Mouse (Mus musculus): ENCODE measurements at regions not wholly inside any gene's neighbourhood (a gene's known extent, or its start where the extent isn't known, plus 50 kb on each side); places are given as distances from the start of the nearest gene placed in this dataset.

DNA sequence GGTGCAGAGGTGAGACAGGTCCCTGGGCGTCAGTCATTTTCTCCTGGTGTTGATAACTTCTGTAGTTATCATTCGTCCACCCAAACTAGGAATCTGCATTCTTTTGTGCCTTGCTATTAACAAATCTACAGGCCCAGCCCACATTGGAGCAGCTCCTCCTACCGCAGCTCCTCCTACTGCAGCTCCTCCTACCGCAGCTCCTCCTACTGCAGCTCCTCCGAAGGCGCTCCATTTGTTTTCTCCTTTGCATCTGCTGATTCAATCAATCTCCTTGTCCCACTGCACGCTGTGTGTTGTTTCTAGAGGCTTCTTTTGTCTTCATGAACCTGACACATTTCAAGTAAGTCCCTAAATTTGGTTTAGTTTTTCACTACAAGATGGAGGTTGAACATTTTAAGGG, 248.2 kb upstream of the Arglu1 start:
- no peak for ATAC-seq (ENCODE audit: insufficient number of reproducible peaks, low FRiP score, low TSS enrichment)

DNA sequence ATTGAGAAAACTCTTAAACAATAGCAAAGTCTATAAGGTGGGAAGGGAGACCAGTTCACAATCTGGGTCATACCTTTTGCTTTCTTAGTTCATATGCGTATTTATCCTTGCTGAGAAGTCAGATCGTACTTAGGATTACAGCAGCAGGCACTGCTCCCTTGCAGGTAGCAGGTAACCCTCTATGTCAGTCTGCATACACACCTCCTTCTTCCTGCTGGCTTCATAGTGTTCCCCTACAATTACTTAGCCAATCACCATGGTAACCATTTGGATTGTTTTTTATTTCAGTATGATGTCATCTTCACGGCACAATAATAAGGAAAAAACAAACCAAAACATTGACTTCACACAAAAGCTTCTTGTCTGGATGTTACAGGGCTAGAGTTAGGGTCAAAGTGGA, 242.1 kb upstream of the Arglu1 start:
- no peak for ATAC-seq (ENCODE audit: insufficient number of reproducible peaks, low FRiP score, low TSS enrichment)

DNA sequence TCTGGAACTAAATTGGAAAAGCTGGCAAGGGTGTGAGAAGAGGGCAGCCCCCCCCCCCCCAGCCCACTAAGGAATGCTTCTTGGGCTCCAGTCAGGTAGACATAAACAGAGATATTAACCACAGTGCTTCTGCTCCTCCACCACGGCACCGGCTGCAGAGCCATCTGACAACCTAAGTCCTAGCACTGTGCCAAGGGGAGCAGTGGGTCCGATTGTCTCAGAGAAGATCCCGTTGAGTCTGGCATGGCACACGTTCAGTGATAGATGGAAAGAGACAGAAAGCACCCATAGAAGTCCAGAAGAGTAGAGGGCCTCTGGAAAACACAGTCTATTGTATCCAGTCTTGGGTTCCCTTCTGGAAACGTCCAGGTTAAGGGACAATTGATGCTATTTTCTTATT, 241.4 kb upstream of the Arglu1 start:
- no peak for ATAC-seq (ENCODE audit: insufficient number of reproducible peaks, low FRiP score, low TSS enrichment)

DNA sequence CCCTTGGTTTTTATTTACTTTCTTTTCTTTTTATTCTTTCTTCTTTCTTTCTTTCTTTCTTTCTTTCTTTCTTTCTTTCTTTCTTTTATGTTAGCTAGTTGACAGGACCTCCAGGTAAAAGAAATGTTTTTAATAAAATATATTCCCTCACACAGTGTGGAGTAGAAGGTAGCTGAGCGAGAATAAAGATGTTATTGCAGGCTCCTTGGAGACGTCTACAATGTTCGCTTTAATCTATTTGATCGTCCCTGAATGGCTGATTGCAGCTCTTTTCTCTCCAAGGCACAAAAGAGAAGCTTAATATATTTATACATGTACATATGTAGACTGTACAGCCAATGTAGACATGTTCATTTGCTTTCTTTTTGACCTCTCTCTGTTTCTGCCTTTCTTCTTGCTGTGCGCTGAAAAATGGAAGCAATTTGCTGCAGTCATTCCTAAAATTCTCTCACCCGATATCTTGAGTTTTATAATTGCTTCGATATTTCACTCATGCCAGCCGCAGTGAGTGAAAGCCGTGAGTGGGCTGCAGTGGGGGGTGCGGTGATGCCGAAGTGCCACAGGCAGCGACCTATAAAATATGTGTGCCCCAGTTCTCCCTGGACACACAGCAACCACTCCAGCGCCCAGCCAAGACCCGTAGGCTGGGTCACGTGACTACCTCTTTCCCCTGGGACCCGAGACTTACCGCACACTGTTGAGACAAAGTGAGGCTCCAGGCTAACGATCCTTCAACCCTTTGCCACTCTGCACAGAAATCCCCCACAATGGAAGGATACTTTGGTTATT, 237.9 kb upstream of the Arglu1 start:
- ATAC-seq (ENCODE audit: insufficient number of reproducible peaks, low FRiP score, low TSS enrichment), result no peak

DNA sequence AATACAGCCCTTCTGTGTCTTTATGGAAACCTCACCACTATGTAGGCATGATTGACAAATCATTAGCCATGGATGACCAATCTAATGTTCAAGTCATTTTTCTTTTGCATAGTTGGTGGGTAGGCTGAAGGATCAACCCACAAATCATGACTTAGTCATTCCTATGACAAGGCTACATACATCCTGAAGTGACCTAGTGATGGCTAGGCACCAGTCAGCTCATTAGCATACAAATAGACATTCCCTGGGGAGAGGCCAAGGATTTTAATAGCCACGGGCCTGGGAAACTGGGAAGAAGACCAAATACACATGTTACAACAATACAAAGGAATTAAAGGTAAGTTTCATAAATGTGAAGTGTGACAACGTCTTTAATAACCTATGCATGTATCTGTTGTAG, 231.1 kb upstream of the Arglu1 start:
- ATAC-seq (ENCODE audit: insufficient number of reproducible peaks, low FRiP score, low TSS enrichment), result no peak

DNA sequence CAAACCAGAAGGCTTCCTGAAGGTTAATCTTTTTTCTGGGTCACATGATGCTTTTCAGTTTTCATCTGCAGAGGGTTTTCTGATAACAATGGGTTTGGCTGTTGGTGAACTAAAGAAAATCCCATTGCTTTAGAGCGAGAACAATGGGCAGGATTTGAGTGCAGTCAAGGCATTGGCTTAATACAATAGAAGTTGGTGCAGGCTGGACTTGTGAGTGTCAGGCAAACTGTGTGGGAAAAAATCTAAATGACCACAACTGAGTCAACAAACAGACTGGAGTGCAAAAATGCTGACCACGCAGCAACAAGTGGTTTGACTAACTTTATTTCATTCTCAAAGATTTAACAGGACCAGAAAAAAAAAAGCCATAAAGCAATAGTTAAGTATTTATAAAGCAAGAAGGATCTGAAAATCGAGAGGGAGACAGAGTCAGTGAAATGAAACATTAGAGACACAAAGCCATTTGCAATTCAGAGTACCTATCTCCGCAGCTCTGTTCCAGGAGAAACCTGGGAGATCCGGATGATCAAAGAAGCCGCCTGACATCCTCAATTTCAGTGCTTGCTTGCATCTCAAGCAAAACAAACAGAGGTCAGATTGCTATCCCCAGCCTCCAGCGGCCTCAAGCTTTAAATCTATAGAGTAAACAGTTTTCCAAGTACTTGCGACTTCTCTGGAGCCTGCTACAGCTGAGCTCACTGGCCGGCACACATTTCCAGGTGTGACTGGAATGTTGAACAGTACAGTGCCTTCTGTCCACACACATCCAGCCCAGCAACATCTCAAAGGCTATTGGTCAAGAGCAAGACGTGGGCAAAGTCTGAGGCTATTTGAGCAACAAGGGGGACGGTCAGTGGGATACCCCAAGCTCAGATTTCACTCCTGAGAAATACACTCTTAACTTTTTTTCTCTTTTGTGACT, 229.5 kb upstream of the Arglu1 start:
- no peak for ATAC-seq (ENCODE audit: insufficient number of reproducible peaks, low FRiP score, low TSS enrichment)

DNA sequence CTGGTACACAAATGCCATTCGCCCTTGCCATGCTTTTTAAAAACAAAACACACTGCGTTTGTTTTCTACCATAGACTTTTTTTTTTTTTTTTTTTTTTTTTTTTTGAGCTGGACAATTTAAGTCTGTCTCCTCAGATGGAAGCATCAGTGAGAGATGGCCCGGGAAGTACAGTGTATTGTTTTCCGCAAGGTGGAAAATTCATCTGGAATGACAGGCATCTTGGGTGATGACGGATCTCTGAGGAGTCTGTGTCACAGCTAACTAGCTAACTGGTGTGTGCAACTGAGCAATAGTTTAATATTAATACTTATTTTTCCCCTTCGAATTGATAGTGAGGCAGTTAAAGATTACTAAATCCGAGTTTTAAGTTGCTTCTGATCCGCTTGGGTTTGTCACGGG, 228.7 kb upstream of the Arglu1 start:
- no peak for ATAC-seq (ENCODE audit: insufficient number of reproducible peaks, low FRiP score, low TSS enrichment)

DNA sequence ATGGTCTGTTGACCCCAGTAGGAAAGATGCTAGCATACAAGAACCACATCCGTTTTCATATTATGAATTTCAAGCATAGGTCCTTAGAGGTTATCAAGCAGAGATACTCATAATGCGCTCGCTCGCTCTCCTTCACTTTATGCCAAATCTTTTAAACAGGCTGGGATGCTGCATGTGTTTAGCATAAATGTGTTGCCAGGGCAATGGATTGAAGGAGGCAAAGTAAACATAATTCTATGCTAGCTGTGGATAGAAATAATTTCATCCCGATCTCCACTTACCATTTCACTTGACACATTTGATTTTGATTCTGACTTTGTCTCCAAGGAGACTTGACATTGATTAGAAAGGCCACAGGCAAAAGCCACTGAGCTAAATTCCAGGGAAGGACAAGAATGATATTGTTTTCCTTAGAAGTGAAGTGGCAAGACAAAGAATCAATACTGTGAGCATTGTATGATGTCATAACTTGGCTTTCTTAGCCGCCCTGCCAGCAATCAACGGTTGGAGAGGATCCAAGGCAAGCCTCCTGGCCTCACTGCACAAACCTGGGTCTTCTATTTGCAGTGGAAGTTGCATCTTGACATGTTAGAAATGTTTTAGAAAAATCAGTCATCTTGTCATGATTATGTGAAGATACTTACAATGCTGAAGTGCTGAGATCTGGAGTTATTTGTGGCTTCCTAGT, 217.3 kb upstream of the Arglu1 start:
- no peak for ATAC-seq (ENCODE audit: insufficient number of reproducible peaks, low FRiP score, low TSS enrichment)

DNA sequence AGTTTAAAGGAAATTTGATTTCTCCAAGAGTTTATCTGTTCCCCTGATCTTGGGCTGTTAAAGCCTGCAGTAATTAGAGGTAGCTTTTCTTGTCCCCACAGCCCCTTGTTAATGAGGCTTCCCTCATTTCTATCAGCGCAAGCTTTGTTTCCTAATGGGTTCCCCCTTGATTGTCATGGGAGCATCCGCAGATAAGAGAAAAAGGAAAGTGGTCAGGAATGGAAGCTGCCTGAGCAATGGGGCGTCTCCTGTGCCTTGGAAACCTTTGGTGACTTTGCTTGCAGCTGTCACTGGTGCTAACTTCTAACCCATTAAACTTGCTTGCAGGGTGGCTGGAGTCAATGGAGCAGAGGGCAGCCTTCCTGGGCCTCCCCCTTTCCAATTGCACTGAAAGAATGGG, 202.7 kb upstream of the Arglu1 start:
- no peak for ATAC-seq (ENCODE audit: insufficient number of reproducible peaks, low FRiP score, low TSS enrichment)

DNA sequence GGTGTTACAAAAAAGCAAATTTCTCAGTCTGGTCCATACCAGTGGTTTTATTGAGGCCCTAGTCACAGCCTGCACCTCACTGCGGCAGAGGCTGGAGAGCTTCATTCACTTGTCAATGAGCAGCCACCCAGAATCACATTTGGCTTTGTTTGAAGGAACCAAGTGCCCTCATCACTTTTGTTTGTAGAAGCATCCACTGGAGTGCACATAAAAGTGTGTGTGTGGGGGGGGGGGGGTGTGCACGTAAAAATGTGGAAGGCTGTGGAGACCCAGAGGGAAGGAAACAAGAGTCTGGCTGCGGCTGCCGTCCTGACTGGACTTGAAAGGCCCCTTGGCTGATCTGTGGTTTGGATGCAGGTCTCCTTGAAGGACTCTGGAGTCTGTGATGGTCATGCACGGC, 187.0 kb upstream of the Arglu1 start:
- no peak for ATAC-seq (ENCODE audit: insufficient number of reproducible peaks, low FRiP score, low TSS enrichment)

DNA sequence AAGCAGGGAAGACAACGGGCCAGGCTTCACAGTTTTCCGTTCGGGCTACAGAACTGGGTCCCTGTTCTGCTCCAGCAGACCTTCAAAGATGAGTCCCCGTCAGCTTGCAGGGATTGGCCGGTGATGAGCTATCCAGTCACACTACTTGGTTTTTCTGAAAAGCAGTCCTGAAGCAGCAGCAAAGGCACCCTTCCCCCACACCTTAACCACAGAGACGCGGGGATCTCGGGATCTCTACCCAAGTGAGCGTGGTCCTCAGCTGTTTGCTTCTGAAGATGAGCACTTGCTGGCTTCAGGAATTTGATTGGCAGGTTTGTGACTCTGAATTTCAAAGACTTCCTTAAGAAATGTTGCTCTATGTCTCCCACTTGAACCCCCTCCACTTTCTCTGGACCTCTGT, 186.6 kb upstream of the Arglu1 start:
- ATAC-seq (ENCODE audit: insufficient number of reproducible peaks, low FRiP score, low TSS enrichment), result no peak

DNA sequence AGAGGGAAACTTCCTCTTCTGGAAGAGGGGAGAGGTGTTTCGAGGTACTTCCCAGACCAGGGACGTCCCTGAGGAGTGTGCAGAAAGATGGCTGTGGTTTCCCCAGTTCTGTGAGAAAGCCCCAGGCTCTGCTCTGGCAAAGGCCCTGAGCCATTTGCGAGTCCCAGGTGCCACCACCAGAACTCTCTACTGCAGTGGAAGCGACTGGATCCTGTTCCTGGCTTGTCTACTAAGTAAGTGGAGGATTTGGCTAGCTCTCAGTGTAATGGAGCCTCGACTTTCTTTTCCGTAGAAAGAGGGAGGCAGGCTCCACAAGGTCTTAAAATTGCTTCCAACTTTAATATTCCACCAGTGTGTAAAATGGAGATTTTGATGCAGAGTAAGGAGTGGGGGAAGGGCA, 186.1 kb upstream of the Arglu1 start:
- ATAC-seq (ENCODE audit: insufficient number of reproducible peaks, low FRiP score, low TSS enrichment), result no peak

DNA sequence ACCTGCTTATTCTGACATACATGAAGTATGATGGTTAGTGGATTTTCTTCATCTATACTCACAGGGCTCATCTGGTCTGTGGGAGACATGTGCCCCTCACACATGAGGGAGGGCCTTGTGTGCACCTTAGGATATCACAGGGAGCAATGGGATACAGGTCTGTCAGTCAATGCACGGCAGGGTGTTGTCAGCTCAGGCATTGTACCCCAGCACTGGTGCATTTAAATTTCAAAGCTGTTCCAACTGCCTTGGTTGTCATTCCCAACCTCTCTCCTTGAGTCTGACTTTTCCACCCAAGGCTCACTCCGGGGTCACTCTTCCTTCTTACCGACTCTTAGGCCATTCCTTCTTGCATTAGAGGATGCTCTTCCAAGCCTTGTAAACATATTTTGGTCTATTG, 181.6 kb upstream of the Arglu1 start:
- ATAC-seq (ENCODE audit: insufficient number of reproducible peaks, low FRiP score, low TSS enrichment), result no peak

DNA sequence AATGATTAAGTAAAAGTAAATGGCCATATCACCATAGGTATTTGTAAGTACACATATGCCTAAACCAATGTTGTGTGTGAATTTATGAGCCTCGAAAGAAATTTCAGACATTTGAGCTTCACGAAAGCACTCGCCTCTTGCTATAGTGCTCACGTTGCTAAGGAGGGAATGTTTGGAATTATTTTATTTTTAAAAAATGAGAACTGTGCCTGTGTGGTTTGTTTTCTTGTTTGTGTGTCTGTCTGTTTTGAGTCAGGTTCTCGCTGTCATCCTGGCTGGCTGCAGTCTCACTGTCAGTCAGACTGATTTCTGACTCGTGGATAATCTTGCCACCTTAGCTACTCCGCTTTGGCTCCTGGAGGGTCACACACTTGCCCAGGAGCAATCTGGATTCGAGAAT, 180.7 kb upstream of the Arglu1 start:
- ATAC-seq (ENCODE audit: insufficient number of reproducible peaks, low FRiP score, low TSS enrichment), result no peak

DNA sequence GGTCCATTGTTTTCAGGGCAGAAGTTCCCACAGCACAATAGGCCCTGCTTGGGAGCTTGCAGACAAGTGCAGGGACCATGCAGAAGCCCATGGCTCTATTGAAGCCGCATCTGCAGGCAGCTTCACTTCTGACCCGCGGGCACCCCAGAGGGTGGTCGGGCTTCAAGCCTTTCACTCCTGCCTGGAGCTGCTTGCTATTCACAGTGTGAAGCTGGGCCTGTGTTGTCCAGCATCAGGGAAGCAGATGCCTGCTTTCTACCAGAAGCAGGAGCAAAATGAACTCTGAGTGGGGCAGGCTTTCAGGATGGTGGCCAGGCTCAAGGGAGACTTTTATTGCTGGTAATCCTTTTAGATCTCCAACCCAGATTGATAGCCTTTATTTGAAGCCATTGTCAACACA, 180.2 kb upstream of the Arglu1 start:
- ATAC-seq (ENCODE audit: insufficient number of reproducible peaks, low FRiP score, low TSS enrichment), result no peak

DNA sequence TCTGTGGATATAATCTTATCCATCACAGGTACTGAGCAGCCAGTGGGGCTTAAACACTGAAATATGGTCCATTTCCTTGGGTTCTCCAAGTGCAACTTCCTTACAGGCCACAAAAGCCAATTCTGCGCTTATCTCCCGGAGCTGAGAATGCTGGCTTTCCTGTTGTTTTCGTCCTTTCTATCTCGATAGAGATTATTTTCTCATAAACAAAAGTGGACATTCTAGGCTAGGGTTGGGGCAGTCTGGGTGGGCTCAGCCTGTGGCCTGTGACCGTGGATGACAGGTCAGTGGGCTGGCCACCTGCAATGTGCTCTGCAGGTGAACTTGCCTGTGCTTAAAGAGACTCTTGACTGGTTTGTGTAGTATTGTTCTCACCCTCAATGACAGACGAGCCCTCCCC, 179.0 kb upstream of the Arglu1 start:
- ATAC-seq (ENCODE audit: insufficient number of reproducible peaks, low FRiP score, low TSS enrichment), result no peak

DNA sequence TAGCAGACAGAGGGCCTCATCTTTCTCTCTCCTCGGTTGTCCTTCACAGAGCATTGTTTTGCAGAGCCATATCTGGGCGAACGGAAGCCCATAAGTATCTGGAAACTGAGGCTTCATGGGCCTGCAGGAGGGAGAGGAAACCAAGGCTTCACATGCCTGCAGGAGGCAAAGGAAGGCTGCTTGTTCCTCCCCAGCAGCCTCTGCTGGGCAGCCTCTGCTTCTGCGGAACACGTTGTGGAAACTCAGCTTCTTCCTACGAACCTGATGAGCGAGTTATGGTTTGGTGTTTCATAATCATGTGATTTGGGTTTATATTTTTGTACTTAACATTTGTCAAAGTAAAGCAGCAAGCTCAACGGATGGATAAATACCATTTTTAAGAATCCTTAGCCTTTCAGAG, 177.6 kb upstream of the Arglu1 start:
- ATAC-seq (ENCODE audit: insufficient number of reproducible peaks, low FRiP score, low TSS enrichment), result no peak

DNA sequence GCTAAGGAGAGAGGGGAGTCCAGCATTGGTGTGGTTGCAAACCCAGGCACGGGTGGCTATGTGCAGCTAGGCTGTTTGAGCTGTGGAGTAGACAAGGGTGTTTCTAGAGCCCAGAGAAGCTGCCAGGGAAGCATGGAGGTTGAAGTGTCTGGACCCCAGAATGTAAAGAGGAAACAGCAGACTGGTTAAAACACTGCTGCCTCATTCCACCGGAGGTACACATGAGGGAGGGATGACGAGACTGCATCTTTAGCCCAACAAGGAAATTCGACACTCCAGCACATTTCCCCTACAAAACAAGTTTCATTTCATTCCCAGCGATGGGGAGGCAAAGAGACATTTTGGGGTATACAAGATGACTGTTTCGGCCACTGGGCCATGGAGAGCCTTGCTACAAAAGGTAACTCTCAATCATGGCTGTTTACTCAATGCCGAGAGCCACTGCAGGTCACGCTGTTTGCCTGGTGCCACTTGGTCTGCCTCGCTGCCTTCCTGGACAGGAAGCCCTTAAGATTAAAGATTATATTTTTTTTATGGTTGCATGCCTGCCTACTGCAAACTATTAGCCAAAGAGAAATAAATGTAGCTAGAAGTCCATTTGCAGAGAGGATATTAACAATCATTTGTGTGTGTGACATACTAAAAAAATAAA, 176.9 kb upstream of the Arglu1 start:
- no peak for ATAC-seq (ENCODE audit: insufficient number of reproducible peaks, low FRiP score, low TSS enrichment)

DNA sequence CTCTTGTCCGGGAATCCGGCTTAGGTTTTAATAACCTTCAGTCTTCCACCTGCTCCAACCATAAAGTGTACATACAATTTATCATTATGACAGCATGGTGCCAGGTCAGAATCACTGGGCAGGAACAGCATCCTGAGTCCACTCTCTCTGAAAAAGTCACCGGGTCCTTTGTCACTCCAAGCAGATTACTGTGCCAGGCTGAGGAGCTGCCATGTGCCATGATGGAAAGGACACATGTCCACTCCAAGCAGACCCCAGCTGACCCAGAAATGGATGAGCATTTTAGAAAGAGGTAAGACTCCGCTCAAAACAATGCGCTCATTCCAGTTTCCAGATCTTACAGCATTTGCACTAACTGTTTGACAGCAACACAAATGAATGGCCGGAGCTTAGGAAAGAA, 172.4 kb upstream of the Arglu1 start:
- ATAC-seq (ENCODE audit: insufficient number of reproducible peaks, low FRiP score, low TSS enrichment), result no peak

DNA sequence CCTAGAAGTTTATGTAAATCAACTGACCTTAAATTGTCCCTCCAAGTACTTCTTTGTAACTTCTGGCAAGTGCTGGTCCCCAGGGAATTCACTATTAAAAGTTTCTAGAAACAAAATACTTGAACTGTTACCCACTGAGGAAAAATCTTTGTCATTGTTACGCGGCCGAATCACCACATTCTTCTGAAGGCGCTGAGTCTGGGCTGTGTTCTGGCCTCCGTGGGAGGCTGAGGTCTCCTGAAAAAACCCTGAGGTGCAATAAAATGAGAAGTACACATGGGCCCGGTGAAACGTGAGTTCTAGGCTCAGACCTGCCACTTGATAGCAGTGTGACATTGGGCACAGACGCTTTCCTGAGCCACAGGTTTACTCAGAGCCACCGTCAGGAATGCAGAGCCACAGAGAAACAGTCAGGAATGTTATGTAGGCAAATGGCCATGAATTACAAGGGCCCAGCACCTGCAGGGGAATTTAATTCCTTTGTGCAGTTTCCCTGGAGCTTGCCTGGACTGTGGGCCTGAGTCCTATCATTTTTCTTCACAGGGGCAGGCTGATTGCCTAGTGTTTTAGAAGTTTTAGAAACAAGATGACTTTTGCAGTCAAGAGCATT, 171.1 kb upstream of the Arglu1 start:
- no peak for ATAC-seq (ENCODE audit: insufficient number of reproducible peaks, low FRiP score, low TSS enrichment)

All from cerebellum, adult (tissue).